Mouse (Mus musculus) ES-Bruce4 (cell line): ENCODE measurements around the gene Klf16.

Source experiments
- CTCF ChIP-seq: IDR thresholded peaks from one replicate; pipeline ENCODE4 v1.8.1; 2011; ENCODE audit warnings: low read depth, low read length
- EP300 ChIP-seq: IDR thresholded peaks from 2 replicates; pipeline ENCODE4 v1.6.1; 2011; ENCODE audit warnings: low read depth, low read length; ENCODE audit not compliant: insufficient read depth
- POLR2A ChIP-seq: IDR thresholded peaks from one replicate; pipeline ENCODE4 v1.8.1; 2011; ENCODE audit warnings: low read length; ENCODE audit not compliant: insufficient read depth

DNA sequence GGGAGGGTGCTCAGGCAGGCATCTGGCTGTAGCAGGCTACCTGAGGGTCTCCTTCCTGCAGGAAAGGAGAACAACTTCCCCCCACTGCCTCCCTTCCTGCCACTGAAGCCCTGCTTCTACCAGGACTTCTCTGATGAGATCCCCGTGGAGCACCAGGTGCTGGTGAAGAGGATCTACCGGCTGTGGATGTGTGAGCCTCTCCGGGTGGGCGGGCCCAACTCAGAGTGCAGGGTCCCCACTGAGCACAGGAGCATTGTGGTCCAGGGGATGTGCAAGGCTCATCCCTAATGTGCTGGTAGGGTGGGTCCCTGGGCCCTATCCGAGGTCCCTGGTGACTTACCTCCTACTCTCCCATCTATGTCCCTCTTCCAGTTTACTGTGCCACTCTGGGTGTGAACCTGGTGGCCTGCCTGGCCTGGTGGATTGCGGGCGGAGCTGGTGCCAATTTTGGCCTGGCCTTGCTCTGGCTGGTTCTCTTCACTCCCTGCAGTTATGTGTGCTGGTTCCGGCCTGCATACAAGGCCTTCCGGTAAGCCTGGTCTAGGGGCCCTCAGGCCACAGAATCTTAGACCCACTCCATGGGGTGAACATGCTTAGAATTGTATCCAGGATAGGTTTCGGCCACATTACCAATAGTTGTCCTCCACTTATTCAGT is 32.3 kb upstream of the Klf16 start:
- no peak for TF ChIP-seq EP300
- TF ChIP-seq POLR2A, result no peak
- TF ChIP-seq CTCF, result no peak
